Mouse (Mus musculus): ENCODE results near the gene Zdhhc23. TPM values are rescaled to one million over a fixed set of nuclear protein-coding genes. Genes with fewer than 3 reads are reported as not detected.

The Zdhhc23 gene
- not detected in 2 replicates for polyA plus RNA-seq (2012; ENCODE audit: insufficient read depth, insufficient read length, low replicate concordance, missing spikeins)

GRCm38 (mm10) chr16:43979328-43980109 is at the start of gene Zdhhc23:
Zdhhc23 (minus strand) TSS chr16:43979791.
- under 1% methylated on average over 103 of the region's 103 CpGs for whole genome bisulfite sequencing
- TF ChIP-seq CTCF (IDR thresholded peaks at IDR 0.05; ENCODE audit: insufficient read depth, low read depth, low read length), result no peak
- no peak for TF ChIP-seq POLR2A (IDR thresholded peaks at IDR 0.05; ENCODE audit: insufficient read depth, low read depth, low read length)
- peaks cover 9% of the 10 kb centered on the region for H3K4me1 ChIP-seq (ENCODE audit: control insufficient read depth, insufficient read depth, low read length)
- H3K27ac ChIP-seq (ENCODE audit: insufficient read depth, low read depth, low read length), result no peak within 1 kb of the TSS
- peak within 1 kb of the TSS; percentile 82 for H3K4me3 ChIP-seq (ENCODE audit: insufficient read depth, low read depth, low read length)

- Histone ChIP-seq H3K27ac (ENCODE audit: insufficient read depth, low read depth, low read length) (no peak overlapping the region), H3K4me1 (ENCODE audit: control insufficient read depth, insufficient read depth, low read length) (no peaks in the 10 kb centered on the region), H3K4me3 (ENCODE audit: insufficient read depth, low read depth, low read length) (no peak overlapping the region)
- WGBS, result 64% methylated on average over 2 of the region's 2 CpGs
- no peak for TF ChIP-seq POLR2A (IDR thresholded peaks at IDR 0.05; ENCODE audit: insufficient read depth, low read depth, low read length)
- no peak for TF ChIP-seq CTCF (IDR thresholded peaks at IDR 0.05; ENCODE audit: insufficient read depth, low read depth, low read length)
These were observed 49.7 kb upstream of the Zdhhc23 start for GRCm38 (mm10) chr16:44029273-44029672.

GRCm38 (mm10) chr16:44026822-44027221 is 47.2 kb upstream of the Zdhhc23 start:
- 72% methylated on average over 9 of the region's 9 CpGs for WGBS
- Histone ChIP-seq H3K4me1 (ENCODE audit: control insufficient read depth, insufficient read depth, low read length) (no peaks in the 10 kb centered on the region), H3K4me3 (ENCODE audit: insufficient read depth, low read depth, low read length) (no peak overlapping the region), H3K27ac (ENCODE audit: insufficient read depth, low read depth, low read length) (no peak overlapping the region)
- TF ChIP-seq CTCF (IDR thresholded peaks at IDR 0.05; ENCODE audit: insufficient read depth, low read depth, low read length) (no peak), POLR2A (IDR thresholded peaks at IDR 0.05; ENCODE audit: insufficient read depth, low read depth, low read length) (no peak)

- WGBS, result 50% methylated on average over 6 of the region's 6 CpGs
- H3K4me3 ChIP-seq (ENCODE audit: insufficient read depth, low read depth, low read length), result no peak overlapping the region
- H3K27ac ChIP-seq (ENCODE audit: insufficient read depth, low read depth, low read length), result no peak overlapping the region
These were observed 46.6 kb upstream of the Zdhhc23 start for GRCm38 (mm10) chr16:44026210-44026609.

GRCm38 (mm10) chr16:44018986-44019548 is 39.5 kb upstream of the Zdhhc23 start:
- Histone ChIP-seq H3K4me3 (ENCODE audit: insufficient read depth, low read depth, low read length) (no peak overlapping the region), H3K27ac (ENCODE audit: insufficient read depth, low read depth, low read length) (no peak overlapping the region), H3K4me1 (ENCODE audit: control insufficient read depth, insufficient read depth, low read length) (no peaks in the 10 kb centered on the region)
- WGBS, result 77% methylated on average over 2 of the region's 2 CpGs
- TF ChIP-seq POLR2A (IDR thresholded peaks at IDR 0.05; ENCODE audit: insufficient read depth, low read depth, low read length) (no peak), CTCF (IDR thresholded peaks at IDR 0.05; ENCODE audit: insufficient read depth, low read depth, low read length) (no peak)

More at GRCm38 (mm10) chr16:44026210-44026609, 46.6 kb upstream of the Zdhhc23 start:
- H3K4me1 ChIP-seq (ENCODE audit: control insufficient read depth, insufficient read depth, low read length), result no peaks in the 10 kb centered on the region
- TF ChIP-seq CTCF (IDR thresholded peaks at IDR 0.05; ENCODE audit: insufficient read depth, low read depth, low read length) (no peak), POLR2A (IDR thresholded peaks at IDR 0.05; ENCODE audit: insufficient read depth, low read depth, low read length) (no peak)

- WGBS, result 71% methylated on average over 7 of the region's 7 CpGs
- Histone ChIP-seq H3K4me3 (ENCODE audit: insufficient read depth, low read depth, low read length) (no peak overlapping the region), H3K4me1 (ENCODE audit: control insufficient read depth, insufficient read depth, low read length) (no peaks in the 10 kb centered on the region), H3K27ac (ENCODE audit: insufficient read depth, low read depth, low read length) (no peak overlapping the region)
- no peak for TF ChIP-seq POLR2A (IDR thresholded peaks at IDR 0.05; ENCODE audit: insufficient read depth, low read depth, low read length)
- no peak for TF ChIP-seq CTCF (IDR thresholded peaks at IDR 0.05; ENCODE audit: insufficient read depth, low read depth, low read length)
These were observed 38.8 kb upstream of the Zdhhc23 start for GRCm38 (mm10) chr16:44018372-44018771.

- H3K27ac ChIP-seq (ENCODE audit: insufficient read depth, low read depth, low read length), result no peak overlapping the region
- 90% methylated on average over 4 of the region's 4 CpGs for WGBS
- TF ChIP-seq POLR2A (IDR thresholded peaks at IDR 0.05; ENCODE audit: insufficient read depth, low read depth, low read length) (no peak), CTCF (IDR thresholded peaks at IDR 0.05; ENCODE audit: insufficient read depth, low read depth, low read length) (no peak)
- H3K4me3 ChIP-seq (ENCODE audit: insufficient read depth, low read depth, low read length), result no peak overlapping the region
- no peaks in the 10 kb centered on the region for H3K4me1 ChIP-seq (ENCODE audit: control insufficient read depth, insufficient read depth, low read length)
These were observed 38.1 kb upstream of the Zdhhc23 start for GRCm38 (mm10) chr16:44017707-44018106.

- no peak for TF ChIP-seq POLR2A (IDR thresholded peaks at IDR 0.05; ENCODE audit: insufficient read depth, low read depth, low read length)
- no peaks in the 10 kb centered on the region for H3K4me1 ChIP-seq (ENCODE audit: control insufficient read depth, insufficient read depth, low read length)
- WGBS, result 37% methylated on average over 11 of the region's 11 CpGs
- no peak overlapping the region for H3K4me3 ChIP-seq (ENCODE audit: insufficient read depth, low read depth, low read length)
- no peak overlapping the region for H3K27ac ChIP-seq (ENCODE audit: insufficient read depth, low read depth, low read length)
These were observed 36.6 kb upstream of the Zdhhc23 start for GRCm38 (mm10) chr16:44016164-44016563.

GRCm38 (mm10) chr16:44015416-44016158 is 36.0 kb upstream of the Zdhhc23 start:
- Histone ChIP-seq H3K4me3 (ENCODE audit: insufficient read depth, low read depth, low read length) (no peak overlapping the region), H3K27ac (ENCODE audit: insufficient read depth, low read depth, low read length) (no peak overlapping the region), H3K4me1 (ENCODE audit: control insufficient read depth, insufficient read depth, low read length) (no peaks in the 10 kb centered on the region)
- TF ChIP-seq POLR2A (IDR thresholded peaks at IDR 0.05; ENCODE audit: insufficient read depth, low read depth, low read length) (no peak), CTCF (IDR thresholded peaks at IDR 0.05; ENCODE audit: insufficient read depth, low read depth, low read length) (no peak)
- 74% methylated on average over 16 of the region's 16 CpGs for WGBS
